Mouse (Mus musculus) left cerebral cortex, postnatal 36 days (tissue): Measurements from ENCODE around the gene Cela2a. TPM values are rescaled to one million over a fixed set of nuclear protein-coding genes. Genes with fewer than 3 reads are reported as not detected.

Experiments used
- DNase-seq, 2 experiments: peaks; one replicate each; pipeline ENCODE4 v3.0.0; 2021 to 2022; ENCODE audit warnings: low spot score in 2 of 2, mixed read lengths in 1 of 2
- intact Hi-C: fragments of 180-260 bp; cut with DNase I; formaldehyde crosslinking; loops from one replicate; pipeline ENCODE4 v1.15.1; 2025
- total RNA-seq, 2 experiments: library from RNA; stranded (reverse); gene quantifications; 2 replicates each; pipeline ENCODE4 v1.2.3; 2021

The Cela2a gene
- total RNA-seq, 2 experiments from 2014 or later: not detected

GRCm38 (mm10) chr4:141811375-141811774 is 14.6 kb downstream of the Cela2a start:
- intact Hi-C loops: no loop called here
- DNase-seq: no peak

- DNase-seq: no peak
- intact Hi-C loops: no loop called here
These were observed 15.0 kb downstream of the Cela2a start for GRCm38 (mm10) chr4:141810975-141811374.

GRCm38 (mm10) chr4:141809850-141810464 is 16.0 kb downstream of the Cela2a start:
- no peak for DNase-seq
- intact Hi-C loops: loop anchor here (2.0 kb wide), 1 partner anchor 43 kb away; no protein-coding TSS in a partner anchor

- intact Hi-C loops: no loop called here
- DNase-seq: no peak
These were observed 20.1 kb downstream of the Cela2a start for GRCm38 (mm10) chr4:141805886-141806285.

GRCm38 (mm10) chr4:141804105-141804504 is 21.9 kb downstream of the Cela2a start:
- intact Hi-C loops: no loop called here
- DNase-seq: no peak

- DNase-seq: no peak
- intact Hi-C loops: no loop called here
These were observed 28.4 kb downstream of the Cela2a start for GRCm38 (mm10) chr4:141797545-141797944.

GRCm38 (mm10) chr4:141796954-141797353 is 29.0 kb downstream of the Cela2a start:
- DNase-seq: no peak
- intact Hi-C loops: no loop called here

- DNase-seq: no peak
- intact Hi-C loops: no loop called here
These were observed 29.6 kb downstream of the Cela2a start for GRCm38 (mm10) chr4:141796356-141796755.

- intact Hi-C loops: loop anchor here (5.0 kb wide), 1 partner anchor 72 kb away; the partner anchor contains the start of gene Ddi2
These were observed 31.8 kb downstream of the Cela2a start for GRCm38 (mm10) chr4:141794152-141794535.

GRCm38 (mm10) chr4:141793282-141794151 is 32.4 kb downstream of the Cela2a start, which contains the start of gene Casp9:
Casp9 (plus strand) TSS chr4:141793612.
- intact Hi-C loops: loop anchor here (5.0 kb wide), 1 partner anchor 71 kb away; the partner anchor contains the start of gene Ddi2
- DNase-seq: peak; percentile 94 to 96

More at GRCm38 (mm10) chr4:141794152-141794535, 31.8 kb downstream of the Cela2a start:
- no peak for DNase-seq

- no peak for DNase-seq
- intact Hi-C loops: loop anchor here (5.0 kb wide), 1 partner anchor 70 kb away; the partner anchor contains the start of gene Ddi2
These were observed 33.2 kb downstream of the Cela2a start for GRCm38 (mm10) chr4:141792554-141793281.

GRCm38 (mm10) chr4:141791951-141792350 is 34.0 kb downstream of the Cela2a start:
- intact Hi-C loops: loop anchor here (5.0 kb wide), 1 partner anchor 70 kb away; the partner anchor contains the start of gene Ddi2
- DNase-seq: no peak

- intact Hi-C loops: loop anchor here (5.0 kb wide), 1 partner anchor 69 kb away; the partner anchor contains the start of gene Ddi2
- DNase-seq: no peak
These were observed 34.5 kb downstream of the Cela2a start for GRCm38 (mm10) chr4:141791486-141791885.

- intact Hi-C loops: loop anchor here (5.0 kb wide), 1 partner anchor 68 kb away; the partner anchor contains the start of gene Ddi2
- peak; percentile 97 to 98 for DNase-seq
These were observed 35.4 kb downstream of the Cela2a start, which contains the start of gene Dnajc16 for GRCm38 (mm10) chr4:141790524-141790990. Dnajc16 (minus strand) TSS chr4:141790931.

- intact Hi-C loops: loop anchor here (5.0 kb wide), 1 partner anchor 67 kb away; the partner anchor contains the start of gene Ddi2
- no peak for DNase-seq
These were observed 36.3 kb downstream of the Cela2a start for GRCm38 (mm10) chr4:141789564-141790218.

GRCm38 (mm10) chr4:141787462-141787861 is 38.5 kb downstream of the Cela2a start:
- DNase-seq: no peak
- intact Hi-C loops: no loop called here

- no peak for DNase-seq
These were observed 38.9 kb downstream of the Cela2a start for GRCm38 (mm10) chr4:141787046-141787445.

GRCm38 (mm10) chr4:141786141-141786540 is 39.8 kb downstream of the Cela2a start:
- intact Hi-C loops: no loop called here
- no peak for DNase-seq

More at GRCm38 (mm10) chr4:141787046-141787445, 38.9 kb downstream of the Cela2a start:
- intact Hi-C loops: no loop called here

- no peak for DNase-seq
- intact Hi-C loops: no loop called here
These were observed 41.1 kb downstream of the Cela2a start for GRCm38 (mm10) chr4:141784835-141785234.
